Mouse (Mus musculus) layer of hippocampus, adult 2 months (tissue): ENCODE measurements at regions not wholly inside any gene's neighbourhood (a gene's known extent, or its start where the extent isn't known, plus 50 kb on each side); places are given as distances from the start of the nearest gene placed in this dataset.
A peak's percentile ranks its signal among the peaks of the same experiment; 100 is the strongest.

Source experiments
- DNase-seq, 2 experiments: peaks; one replicate each; pipeline ENCODE4 v3.0.0; 2022; ENCODE audit warnings: low spot score in 2 of 2
- H3K27ac ChIP-seq: fragments of 200-600 bp; 2 replicates; pipeline ENCODE4 v1.8.1; 2022
- H3K4me3 ChIP-seq: fragments of 200-600 bp; 2 replicates; pipeline ENCODE4 v1.8.1; 2022; ENCODE audit warnings: mild to moderate bottlenecking
- CTCF ChIP-seq: fragments of 200-600 bp; conservative IDR thresholded peaks from 2 replicates; pipeline ENCODE4 v1.8.1; 2022; ENCODE audit warnings: antibody characterized with exemption, mild to moderate bottlenecking, moderate library complexity

DNA sequence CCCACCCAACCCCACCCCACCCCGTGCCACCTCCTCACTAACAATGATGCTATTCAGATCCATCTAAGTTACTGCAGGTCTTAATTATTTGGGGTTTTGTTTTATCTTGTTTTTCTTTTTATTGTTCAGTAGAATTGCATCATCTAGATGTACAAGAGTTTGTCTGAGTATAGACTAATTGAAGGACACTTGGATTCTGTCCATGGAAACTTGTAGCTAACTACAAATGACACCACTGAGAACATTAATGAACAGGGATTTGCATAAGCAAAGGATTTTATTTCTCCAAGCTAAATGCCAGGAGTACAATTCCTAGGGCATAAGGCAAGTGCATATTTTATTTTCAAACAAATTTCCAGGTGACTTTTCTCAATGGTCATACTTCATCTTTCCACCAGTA, 318.4 kb upstream of the Slc7a11 start:
- no peak for DNase-seq
- Histone ChIP-seq H3K4me3 (no peak overlapping the region), H3K27ac (no peak overlapping the region)
- TF ChIP-seq CTCF = no peak

DNA sequence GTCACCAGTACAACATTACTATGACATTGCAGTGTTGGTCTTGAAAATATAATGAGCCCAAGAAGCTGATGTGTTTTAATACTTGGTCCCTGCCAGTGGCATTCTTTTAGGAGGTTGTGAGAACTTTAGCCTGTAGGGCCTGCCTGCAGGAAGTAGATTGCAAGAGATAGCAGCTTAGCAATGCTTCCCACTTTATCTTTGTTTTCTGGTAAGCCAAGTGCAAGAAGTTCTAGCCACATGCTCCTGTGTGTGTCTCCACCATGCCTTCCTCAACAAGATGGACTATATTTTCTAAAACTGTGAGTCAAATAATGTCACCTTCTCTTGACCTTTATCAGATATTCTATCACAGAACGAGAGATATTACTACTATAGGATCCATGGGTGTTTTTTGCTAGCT, 314.7 kb upstream of the Slc7a11 start:
- TF ChIP-seq CTCF = no peak
- no peak for DNase-seq
- Histone ChIP-seq H3K27ac (no peak overlapping the region), H3K4me3 (no peak overlapping the region)

DNA sequence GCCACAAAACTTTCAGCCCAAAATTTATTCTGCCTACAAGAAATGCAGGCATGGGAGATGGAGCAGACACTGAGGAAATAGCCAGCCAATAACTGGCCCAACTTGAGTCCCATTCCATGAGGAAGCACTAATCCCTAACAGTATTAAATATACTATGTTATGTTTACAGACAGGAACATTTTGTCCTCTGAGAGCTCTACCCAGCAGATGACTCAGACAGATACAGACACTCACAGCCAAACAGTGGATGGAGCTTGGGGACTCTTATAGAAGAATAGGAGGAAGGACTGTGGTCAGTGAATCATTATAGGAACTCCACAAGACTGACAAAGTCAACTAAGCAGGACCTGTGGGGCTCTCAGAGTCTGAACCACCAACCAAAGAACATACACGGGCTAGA, 293.8 kb upstream of the Slc7a11 start:
- DNase-seq = no peak
- Histone ChIP-seq H3K4me3 (no peak overlapping the region), H3K27ac (no peak overlapping the region)
- no peak for TF ChIP-seq CTCF

DNA sequence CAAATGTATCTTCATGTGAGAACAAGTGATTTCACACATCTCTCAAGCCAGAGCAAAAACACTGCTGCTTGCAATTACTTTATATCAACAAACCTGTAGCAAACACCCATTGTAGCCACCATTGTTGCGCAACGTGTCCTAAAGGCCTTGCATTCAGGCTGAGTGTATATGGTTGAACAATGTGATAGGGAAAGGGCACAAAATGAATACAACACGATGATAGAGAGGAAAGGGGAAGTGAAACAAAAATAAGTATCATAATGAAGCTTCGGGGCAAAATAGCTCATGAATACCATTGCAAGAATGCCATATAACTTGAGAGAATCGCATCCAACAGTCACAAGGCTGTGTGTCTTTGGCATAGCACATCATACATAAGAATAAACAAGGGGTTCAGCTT, 275.6 kb upstream of the Slc7a11 start:
- Histone ChIP-seq H3K4me3 (no peak overlapping the region), H3K27ac (no peak overlapping the region)
- no peak for TF ChIP-seq CTCF
- no peak for DNase-seq

DNA sequence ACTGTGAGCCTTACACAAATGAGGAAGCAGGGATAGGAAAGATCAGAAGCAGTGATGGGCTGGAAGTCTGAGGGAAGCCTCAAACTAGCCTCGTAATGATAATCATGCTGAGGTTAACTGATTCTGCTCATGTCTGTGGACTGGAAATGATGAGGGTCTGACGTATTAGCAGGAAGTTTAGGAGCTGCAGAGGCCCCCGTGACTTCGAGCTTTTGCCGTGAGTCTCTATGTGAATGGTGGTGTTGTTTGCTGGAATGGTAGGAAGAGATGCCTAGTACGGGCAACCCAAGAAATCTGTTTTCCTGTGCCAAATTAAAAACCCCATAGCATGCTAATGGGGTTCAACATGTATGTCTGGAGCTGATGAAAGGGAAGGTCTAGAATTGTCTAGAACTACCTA, 270.0 kb upstream of the Slc7a11 start:
- H3K4me3 ChIP-seq = no peak overlapping the region
- no peak overlapping the region for H3K27ac ChIP-seq
- no peak for DNase-seq
- TF ChIP-seq CTCF = no peak

DNA sequence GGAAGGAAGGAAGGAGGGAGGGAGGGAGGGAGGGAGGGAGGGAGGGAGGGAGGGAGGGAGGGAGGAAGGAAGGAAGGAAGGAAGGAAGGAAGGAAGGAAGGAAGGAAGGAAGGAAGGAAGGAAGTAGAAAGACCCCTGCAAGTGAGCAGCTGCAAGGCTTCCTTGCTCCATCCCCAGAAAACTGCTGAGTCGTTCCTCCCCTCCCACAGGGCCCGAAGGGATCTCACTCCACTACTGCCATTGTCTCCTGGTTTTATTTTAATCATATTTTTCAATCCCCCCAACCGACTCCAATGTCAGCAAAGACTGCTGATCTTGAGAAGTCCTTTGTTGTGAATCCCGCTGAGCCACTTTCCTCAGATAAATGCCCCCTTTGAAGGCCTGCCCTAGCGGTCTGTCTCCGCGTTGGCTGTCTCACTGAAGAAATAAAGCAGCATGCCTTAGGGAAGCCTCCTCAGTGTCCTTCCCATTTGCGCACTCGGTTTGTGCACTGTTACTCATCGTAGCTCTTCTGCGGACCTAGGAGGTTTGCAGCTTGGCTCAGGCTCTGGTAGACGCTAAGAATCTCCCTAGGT, 266.1 kb upstream of the Slc7a11 start:
- TF ChIP-seq CTCF = peak; percentile 19
- H3K27ac ChIP-seq = no peak overlapping the region
- DNase-seq = no peak

DNA sequence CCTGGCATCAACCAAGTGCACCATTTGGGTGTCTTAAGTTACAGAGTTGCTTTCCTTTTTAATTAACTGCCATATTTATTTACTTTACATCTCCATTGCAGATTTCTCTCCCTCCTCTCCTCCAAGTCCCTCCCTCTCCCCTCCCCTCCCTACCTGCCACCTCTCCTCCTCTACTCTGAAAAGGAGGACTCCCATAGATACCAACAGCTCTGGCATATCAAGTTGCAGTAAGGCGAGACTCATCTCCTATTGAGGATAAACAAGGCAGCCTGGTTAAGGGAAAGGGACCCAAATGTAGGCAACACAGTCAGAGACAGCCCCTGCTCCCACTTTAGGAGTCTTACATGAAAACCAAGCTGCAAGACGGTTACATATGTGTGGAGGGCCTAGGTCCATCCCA, 263.3 kb upstream of the Slc7a11 start:
- DNase-seq = no peak
- Histone ChIP-seq H3K27ac (no peak overlapping the region), H3K4me3 (no peak overlapping the region)
- TF ChIP-seq CTCF = no peak

More for the DNA sequence above, 266.1 kb upstream of the Slc7a11 start:
- H3K4me3 ChIP-seq = no peak overlapping the region

DNA sequence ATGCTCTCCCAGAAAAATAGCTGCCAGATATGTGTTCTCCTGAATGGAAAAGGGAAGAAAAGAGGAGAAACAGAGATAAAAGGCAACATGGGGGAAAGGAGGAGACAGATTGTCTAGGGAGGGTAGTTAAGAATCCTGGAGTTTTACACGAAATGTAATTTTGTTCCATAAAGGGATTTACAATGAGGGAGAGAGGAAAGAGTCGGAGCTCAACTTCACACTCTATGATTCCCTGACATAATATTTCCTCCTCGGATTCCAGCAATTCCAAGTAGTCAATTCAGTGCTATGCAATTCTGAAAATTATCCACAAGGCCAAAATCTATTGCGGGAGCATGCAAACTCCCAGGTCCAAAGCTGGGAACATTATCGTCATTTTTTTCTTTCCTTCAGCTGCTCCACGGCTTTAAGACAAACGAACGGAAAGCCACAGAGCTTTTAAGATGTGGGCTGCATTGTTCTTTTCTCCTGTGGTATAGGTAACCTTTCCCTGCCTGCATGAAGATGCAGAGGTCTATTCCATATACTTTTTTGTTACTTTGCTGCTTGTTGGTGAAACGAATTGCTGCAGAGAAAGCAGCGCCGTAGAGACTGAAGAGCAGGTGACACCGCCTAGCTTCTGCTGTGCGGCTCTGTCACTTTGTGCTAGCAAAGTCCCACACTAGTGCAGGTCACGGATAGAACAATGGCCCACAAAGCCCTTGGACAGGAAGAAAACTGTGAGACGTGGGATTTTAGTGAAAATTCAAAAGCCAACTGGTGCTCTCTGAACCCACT, 251.7 kb upstream of the Slc7a11 start:
- no peak; the same call in 1 of the 2 replicates for TF ChIP-seq CTCF
- H3K4me3 ChIP-seq = no peak overlapping the region
- peak overlapping the region; percentile 32; the same call in 1 of the 2 replicates for H3K27ac ChIP-seq
- no peak for DNase-seq

DNA sequence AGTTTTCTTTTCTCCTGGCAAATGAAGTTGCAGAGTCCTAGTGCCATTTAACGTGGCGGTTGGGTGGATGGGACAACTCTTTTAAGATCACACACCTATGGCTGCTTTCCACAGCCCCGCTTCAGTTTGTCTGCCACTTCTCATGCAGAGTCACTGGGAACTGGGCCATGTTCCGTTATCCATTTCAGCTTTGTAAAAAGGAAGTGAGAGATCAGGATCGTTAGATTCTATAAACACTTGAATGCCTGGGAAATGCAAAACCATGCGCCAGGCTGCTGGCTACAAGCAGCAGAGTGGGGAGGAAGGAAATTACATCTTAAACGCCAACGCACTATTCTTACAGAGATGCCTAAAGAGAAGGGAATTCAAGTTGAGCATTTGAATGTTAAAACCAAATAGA, 251.1 kb upstream of the Slc7a11 start:
- peak in 1 of 2 experiments; percentile 13 for DNase-seq
- no peak for TF ChIP-seq CTCF
- Histone ChIP-seq H3K4me3 (no peak overlapping the region), H3K27ac (peak overlapping the region; percentile 32; the same call in 1 of the 2 replicates)

DNA sequence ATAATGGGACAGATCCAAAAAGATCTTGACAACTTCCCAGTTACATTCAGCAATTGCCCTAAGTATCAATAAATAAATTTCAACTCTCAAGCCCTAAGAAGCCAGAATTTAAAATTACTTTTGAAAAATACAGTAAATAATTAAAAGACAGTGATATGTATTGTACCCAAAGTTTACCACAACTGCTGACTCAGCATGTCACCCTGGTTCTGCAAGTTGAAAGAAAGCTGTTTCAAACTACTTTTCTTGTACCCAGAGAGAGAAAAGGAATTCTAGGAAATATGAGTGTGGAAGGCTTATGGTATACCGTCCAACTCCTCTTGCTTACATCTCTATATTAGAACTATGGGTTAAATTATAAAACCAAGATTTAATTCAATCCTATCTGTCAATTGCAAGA, 248.9 kb upstream of the Slc7a11 start:
- H3K4me3 ChIP-seq = no peak overlapping the region
- no peak for DNase-seq
- no peak overlapping the region for H3K27ac ChIP-seq
- TF ChIP-seq CTCF = no peak

DNA sequence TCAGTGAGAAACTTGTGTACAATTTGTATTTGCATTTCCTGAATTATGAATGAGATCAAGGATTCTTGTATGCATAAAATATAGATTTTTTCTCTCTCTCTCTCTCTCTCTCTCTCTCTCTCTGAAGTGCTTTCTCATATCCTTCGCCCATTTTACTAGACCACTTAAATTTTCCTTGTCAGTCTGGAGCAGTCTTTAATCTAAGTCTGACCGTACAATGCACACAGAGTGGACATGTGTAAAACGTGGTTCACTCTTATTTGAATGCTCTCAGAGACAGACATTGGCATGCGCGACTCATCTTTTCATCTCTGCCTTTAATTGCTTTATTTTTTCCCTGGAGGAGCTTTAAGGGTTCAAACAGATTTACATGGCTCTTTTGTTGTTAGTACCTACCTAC, 247.3 kb upstream of the Slc7a11 start:
- TF ChIP-seq CTCF = no peak
- DNase-seq = no peak
- Histone ChIP-seq H3K4me3 (no peak overlapping the region), H3K27ac (no peak overlapping the region)

DNA sequence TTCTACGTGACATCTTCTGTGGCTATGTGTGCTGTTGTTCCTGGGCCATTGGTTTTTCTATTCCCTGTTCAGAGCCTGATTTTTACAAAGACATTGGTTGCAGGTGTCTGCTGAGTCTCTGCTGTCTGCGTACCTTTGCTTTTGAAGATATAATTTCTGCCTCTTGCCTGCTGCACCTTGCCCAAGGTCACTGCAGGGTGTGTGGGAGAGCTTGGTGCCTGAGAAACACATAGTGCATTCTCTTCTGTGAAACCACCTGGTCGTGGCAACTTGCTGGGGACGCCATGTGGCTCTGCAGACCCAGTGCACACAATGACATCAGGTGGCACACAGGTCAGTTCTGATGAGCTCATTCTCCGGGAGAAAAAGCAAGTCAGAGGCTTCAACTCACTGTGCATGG, 246.0 kb upstream of the Slc7a11 start:
- Histone ChIP-seq H3K27ac (no peak overlapping the region), H3K4me3 (no peak overlapping the region)
- DNase-seq = no peak
- no peak for TF ChIP-seq CTCF

DNA sequence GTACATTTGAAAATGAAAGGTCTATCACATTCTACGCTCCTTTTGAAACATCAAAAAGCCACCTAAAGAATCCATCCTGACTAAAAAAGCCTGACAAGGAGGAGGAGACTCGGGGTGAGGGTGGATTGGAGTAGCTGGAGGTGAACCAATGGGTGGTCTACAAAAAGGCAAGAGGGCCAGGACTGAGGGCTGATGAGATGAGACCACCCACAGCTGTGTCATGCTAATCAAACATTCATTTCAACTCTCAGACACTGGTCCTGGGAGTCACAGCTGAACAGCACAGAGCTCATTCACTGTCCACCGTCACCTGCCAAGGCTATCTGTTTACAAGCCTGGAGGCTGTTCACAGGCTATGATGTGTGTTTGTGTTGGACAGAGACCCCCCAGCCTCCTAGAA, 244.3 kb upstream of the Slc7a11 start:
- DNase-seq = no peak

DNA sequence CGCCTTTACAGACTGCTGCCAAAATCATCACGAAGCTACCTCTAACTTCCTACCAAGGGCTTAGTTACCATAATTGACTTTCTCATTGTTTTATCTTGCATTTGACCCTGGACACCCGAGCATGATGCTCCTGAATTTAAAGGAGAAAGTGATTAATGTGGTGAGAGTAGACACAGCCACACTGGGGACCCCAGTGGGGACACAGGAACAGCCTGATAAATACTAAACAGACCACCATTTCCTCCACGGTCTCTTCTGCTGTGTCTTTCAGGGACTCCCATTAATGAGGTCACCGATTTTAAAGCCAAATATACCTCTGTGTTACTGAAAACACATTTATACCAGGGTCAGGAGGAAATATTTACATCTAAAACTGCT, 235.2 kb upstream of the Slc7a11 start:
- H3K27ac ChIP-seq = no peak overlapping the region; the same call in 1 of the 2 replicates
- no peak for TF ChIP-seq CTCF
- H3K4me3 ChIP-seq = no peak overlapping the region
- DNase-seq = no peak

More for the DNA sequence above, 244.3 kb upstream of the Slc7a11 start:
- no peak for TF ChIP-seq CTCF
- H3K4me3 ChIP-seq = no peak overlapping the region
- H3K27ac ChIP-seq = no peak overlapping the region
